Mouse (Mus musculus) macrophage (primary cell): ENCODE measurements around the gene Gm21964. TPM values are rescaled to one million over a fixed set of nuclear protein-coding genes. Genes with fewer than 3 reads are reported as not detected.

Experiments
- H3K27ac ChIP-seq: fragments of 350-480 bp; formaldehyde crosslinking; 2 replicates; pipeline ENCODE4 v1.9.0; 2021
- H3K36me3 ChIP-seq: fragments of 350-480 bp; formaldehyde crosslinking; 2 replicates; pipeline ENCODE4 v1.9.0; 2021; ENCODE audit errors: inconsistent target
- H3K4me3 ChIP-seq: fragments of 350-480 bp; formaldehyde crosslinking; 2 replicates; pipeline ENCODE4 v1.9.0; 2021; ENCODE audit errors: inconsistent target
- H3K79me2 ChIP-seq: fragments of 350-480 bp; formaldehyde crosslinking; 2 replicates; pipeline ENCODE4 v1.9.0; 2021; ENCODE audit errors: inconsistent target
- WGBS: methylation state at CpG from one replicate; pipeline ENCODE4 v1.1.7; 2026; ENCODE audit warnings: inconsistent platforms; ENCODE audit not compliant: missing documents; 5-methylcytosine and 5-hydroxymethylcytosine counted together
- polyA plus RNA-seq: library from polyadenylated mRNA; stranded (reverse); fragments of 250-400 nt; gene quantifications from 3 replicates; pipeline ENCODE4 v1.2.4, GENCODE M21; 2018; ENCODE audit warnings: inconsistent platforms

Gene Gm21964
- polyA plus RNA-seq, 1 experiment from 2014 or later = not detected

- Histone ChIP-seq H3K4me3 (no peak overlapping the region), H3K27ac (no peak overlapping the region), H3K79me2 (no peaks in the 10 kb centered on the region), H3K36me3 (no peaks in the 10 kb centered on the region)
- 55% methylated on average over 6 of the region's 6 CpGs for WGBS
Observed at GRCm38 (mm10) chr8:110119715-110120114, 18.7 kb downstream of the Gm21964 start.

- Histone ChIP-seq H3K4me3 (no peak overlapping the region), H3K79me2 (no peaks in the 10 kb centered on the region), H3K27ac (no peak overlapping the region), H3K36me3 (no peaks in the 10 kb centered on the region)
- 26% methylated on average over 13 of the region's 13 CpGs for WGBS
Observed at GRCm38 (mm10) chr8:110130537-110130936, 29.5 kb downstream of the Gm21964 start.

GRCm38 (mm10) chr8:110134236-110134635 is 33.2 kb downstream of the Gm21964 start:
- Histone ChIP-seq H3K36me3 (no peaks in the 10 kb centered on the region), H3K27ac (no peak overlapping the region), H3K4me3 (no peak overlapping the region), H3K79me2 (no peaks in the 10 kb centered on the region)
- 94% methylated on average over 8 of the region's 8 CpGs for WGBS

GRCm38 (mm10) chr8:110135515-110135914 is 34.5 kb downstream of the Gm21964 start:
- Histone ChIP-seq H3K4me3 (no peak overlapping the region), H3K36me3 (no peaks in the 10 kb centered on the region), H3K27ac (no peak overlapping the region), H3K79me2 (no peaks in the 10 kb centered on the region)
- WGBS = 90% methylated on average over 7 of the region's 7 CpGs

- no peak overlapping the region for H3K4me3 ChIP-seq
- no peak overlapping the region for H3K27ac ChIP-seq
- no peaks in the 10 kb centered on the region for H3K36me3 ChIP-seq
- no peaks in the 10 kb centered on the region for H3K79me2 ChIP-seq
- WGBS = 29% methylated on average over 3 of the region's 3 CpGs
Observed at GRCm38 (mm10) chr8:110140156-110140555, 39.1 kb downstream of the Gm21964 start.

- Histone ChIP-seq H3K79me2 (no peaks in the 10 kb centered on the region), H3K4me3 (no peak overlapping the region)
- WGBS = 74% methylated on average over 4 of the region's 4 CpGs
Observed at GRCm38 (mm10) chr8:110140770-110141169, 39.8 kb downstream of the Gm21964 start.

GRCm38 (mm10) chr8:110145538-110145937 is 44.5 kb downstream of the Gm21964 start:
- Histone ChIP-seq H3K36me3 (no peaks in the 10 kb centered on the region), H3K4me3 (no peak overlapping the region), H3K27ac (no peak overlapping the region), H3K79me2 (no peaks in the 10 kb centered on the region)
- 0% methylated on average over 3 of the region's 4 CpGs for WGBS

More at GRCm38 (mm10) chr8:110140770-110141169, 39.8 kb downstream of the Gm21964 start:
- H3K27ac ChIP-seq = no peak overlapping the region
- H3K36me3 ChIP-seq = no peaks in the 10 kb centered on the region

- H3K36me3 ChIP-seq = no peaks in the 10 kb centered on the region
- no peak overlapping the region for H3K4me3 ChIP-seq
- no peaks in the 10 kb centered on the region for H3K79me2 ChIP-seq
- no peak overlapping the region for H3K27ac ChIP-seq
- WGBS = 83% methylated on average over 6 of the region's 6 CpGs
Observed at GRCm38 (mm10) chr8:110152951-110153350, 51.9 kb downstream of the Gm21964 start.

Other genes with a start within 250 kb of the Gm21964 start
- gene Phlpp2, start 232.7 kb upstream of the Gm21964 start, polyA plus RNA-seq = 2.0 to 3.3 TPM (median 2.8 TPM) in 3 replicates
- gene Marveld3, start 139.0 kb upstream of the Gm21964 start, polyA plus RNA-seq = not detected in 3 replicates
- gene Tat, start 110.8 kb upstream of the Gm21964 start, polyA plus RNA-seq = not detected in 3 replicates
- gene Chst4, start 61.5 kb upstream of the Gm21964 start, polyA plus RNA-seq = not detected in 3 replicates
- not detected in 3 replicates for gene Zfp612, start 21.5 kb upstream of the Gm21964 start, polyA plus RNA-seq
- not detected in 3 replicates for gene Gm17720, start 1.5 kb downstream of the Gm21964 start, polyA plus RNA-seq
- gene Calb2, start 67.0 kb downstream of the Gm21964 start, polyA plus RNA-seq = not detected in 3 replicates
- gene Cmtr2, start 114.5 kb downstream of the Gm21964 start, polyA plus RNA-seq = 2.3 to 5.9 TPM (median 5.0 TPM) in 3 replicates
- not detected in 3 replicates for gene Hydin, start 165.8 kb downstream of the Gm21964 start, polyA plus RNA-seq